Mouse (Mus musculus): ENCODE measurements at regions not wholly inside any gene's neighbourhood (a gene's known extent, or its start where the extent isn't known, plus 50 kb on each side); places are given as distances from the start of the nearest gene placed in this dataset.

DNA sequence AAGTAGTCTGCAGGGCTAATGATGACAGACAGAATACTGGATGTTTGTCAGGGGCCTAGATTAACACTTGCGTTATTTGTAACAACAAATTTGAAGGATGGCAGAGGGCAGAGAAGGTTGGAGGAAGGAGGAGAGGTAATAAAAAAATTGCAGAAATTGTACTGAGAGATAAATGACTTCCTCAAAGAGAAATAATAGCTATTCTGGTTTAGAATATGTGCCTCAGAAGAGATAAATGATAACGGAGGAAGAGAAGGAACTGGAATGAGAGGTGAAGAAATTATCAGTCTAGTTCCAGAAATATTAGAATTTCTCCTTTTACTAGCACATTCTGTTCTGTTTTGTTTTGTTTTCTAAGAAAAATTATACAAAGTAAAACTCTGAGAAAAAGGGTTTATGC is 393.1 kb downstream of the Slco6d1 start:
- Histone ChIP-seq H3K27ac (no peak overlapping the region), H3K9me3 (replicated peaks) (no peaks in the 10 kb centered on the region), H3K36me3 (ENCODE audit: poor library complexity, severe bottlenecking) (no peaks in the 10 kb centered on the region), H3K4me3 (no peak overlapping the region), H3K4me1 (no peaks in the 10 kb centered on the region), H3K4me2 (no peak overlapping the region), H3K9ac (no peak overlapping the region), H3K27me3 (no peaks in the 10 kb centered on the region)
- no peak for ATAC-seq
- whole genome bisulfite sequencing, result 93% methylated on average over 2 of the region's 2 CpGs

DNA sequence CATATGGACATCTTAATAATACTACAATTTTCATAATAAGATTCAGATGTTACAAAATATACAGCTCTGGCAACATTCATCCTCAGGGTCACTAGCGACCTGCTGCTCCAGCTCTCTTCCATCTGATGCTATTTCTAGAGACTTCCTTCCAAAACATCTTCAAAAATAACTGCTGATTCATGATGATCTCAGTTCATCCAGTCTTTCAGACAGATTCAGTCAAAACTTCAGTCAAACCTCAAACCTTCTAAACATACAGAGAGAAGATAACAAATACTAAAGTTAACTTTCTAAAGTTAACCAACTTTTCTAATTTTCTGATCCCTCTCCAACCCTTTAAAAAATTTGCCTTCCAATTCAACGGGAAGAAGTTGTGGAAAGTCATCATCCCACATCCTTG is 397.2 kb downstream of the Slco6d1 start:
- Histone ChIP-seq H3K36me3 (ENCODE audit: poor library complexity, severe bottlenecking) (no peaks in the 10 kb centered on the region), H3K27me3 (no peaks in the 10 kb centered on the region), H3K9ac (no peak overlapping the region), H3K4me2 (no peak overlapping the region), H3K4me3 (no peak overlapping the region), H3K9me3 (replicated peaks) (no peaks in the 10 kb centered on the region), H3K27ac (no peak overlapping the region), H3K4me1 (no peaks in the 10 kb centered on the region)
- ATAC-seq, result no peak
- 83% methylated on average over 2 of the region's 2 CpGs for WGBS

GRCm38 (mm10) chr1:98860236-98860635 is 439.3 kb downstream of the Slco6d1 start:
- no peaks in the 10 kb centered on the region; the same call in 1 of the 2 replicates for H3K9me3 ChIP-seq (replicated peaks)
- no peaks in the 10 kb centered on the region for H3K36me3 ChIP-seq (ENCODE audit: poor library complexity, severe bottlenecking)
- no peaks in the 10 kb centered on the region for H3K4me1 ChIP-seq
- no peak overlapping the region for H3K27ac ChIP-seq
- no peaks in the 10 kb centered on the region for H3K27me3 ChIP-seq
- no peak overlapping the region for H3K4me2 ChIP-seq
- no peak for ATAC-seq
- 88% methylated on average over 1 of the region's 1 CpGs for WGBS
- H3K4me3 ChIP-seq, result no peak overlapping the region
- no peak overlapping the region for H3K9ac ChIP-seq

GRCm38 (mm10) chr1:98906260-98906659 is 485.3 kb downstream of the Slco6d1 start:
- no peak for ATAC-seq

DNA sequence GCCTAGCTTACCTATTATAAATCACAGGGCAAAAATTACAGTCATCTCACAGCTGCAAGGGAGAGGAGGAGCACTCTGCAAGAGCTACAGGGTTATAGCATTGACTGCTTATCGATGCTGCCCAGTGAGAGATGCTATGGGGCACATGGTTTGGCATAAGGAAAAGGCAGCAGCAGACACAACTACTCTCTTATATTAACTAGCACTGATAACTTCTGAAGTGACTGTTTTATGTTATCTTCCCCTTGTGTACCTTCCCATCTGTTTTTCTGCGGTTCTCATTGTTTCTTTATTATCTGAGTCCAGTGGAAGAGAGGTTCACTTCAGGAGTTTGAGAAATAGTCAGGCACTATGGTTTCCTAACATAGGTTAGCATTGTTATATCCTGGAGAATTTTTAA is 502.1 kb downstream of the Slco6d1 start:
- ATAC-seq, result no peak
- Histone ChIP-seq H3K27ac (no peak overlapping the region), H3K36me3 (ENCODE audit: poor library complexity, severe bottlenecking) (no peaks in the 10 kb centered on the region), H3K9ac (no peak overlapping the region), H3K4me1 (no peaks in the 10 kb centered on the region), H3K4me3 (no peak overlapping the region), H3K27me3 (no peaks in the 10 kb centered on the region), H3K4me2 (no peak overlapping the region), H3K9me3 (replicated peaks) (no peaks in the 10 kb centered on the region)
- WGBS, result 90% methylated on average over 2 of the region's 2 CpGs

More at GRCm38 (mm10) chr1:98906260-98906659, 485.3 kb downstream of the Slco6d1 start:
- H3K27me3 ChIP-seq, result no peaks in the 10 kb centered on the region
- no peak overlapping the region for H3K4me2 ChIP-seq
- 79% methylated on average over 3 of the region's 3 CpGs for WGBS
- no peak overlapping the region for H3K9ac ChIP-seq
- no peak overlapping the region for H3K27ac ChIP-seq
- no peak overlapping the region for H3K4me3 ChIP-seq
- no peaks in the 10 kb centered on the region for H3K9me3 ChIP-seq (replicated peaks)
- H3K4me1 ChIP-seq, result no peaks in the 10 kb centered on the region
- no peaks in the 10 kb centered on the region for H3K36me3 ChIP-seq (ENCODE audit: poor library complexity, severe bottlenecking)

- Histone ChIP-seq H3K4me3 (no peak overlapping the region), H3K27me3 (no peaks in the 10 kb centered on the region), H3K36me3 (ENCODE audit: poor library complexity, severe bottlenecking) (no peaks in the 10 kb centered on the region), H3K9me3 (replicated peaks) (no peaks in the 10 kb centered on the region), H3K9ac (no peak overlapping the region), H3K27ac (no peak overlapping the region), H3K4me2 (no peak overlapping the region), H3K4me1 (no peaks in the 10 kb centered on the region)
- 64% methylated on average over 2 of the region's 2 CpGs for WGBS
- no peak for ATAC-seq
Observed at GRCm38 (mm10) chr1:98924933-98925332, 504.0 kb downstream of the Slco6d1 start.

- WGBS, result 78% methylated on average over 1 of the region's 1 CpGs
Observed at GRCm38 (mm10) chr1:98930926-98931325, 510.0 kb downstream of the Slco6d1 start.

GRCm38 (mm10) chr1:98932239-98932638 is 511.3 kb downstream of the Slco6d1 start:
- Histone ChIP-seq H3K4me3 (no peak overlapping the region), H3K4me2 (no peak overlapping the region), H3K4me1 (no peaks in the 10 kb centered on the region), H3K9me3 (replicated peaks) (no peaks in the 10 kb centered on the region), H3K27ac (no peak overlapping the region), H3K27me3 (no peaks in the 10 kb centered on the region), H3K36me3 (ENCODE audit: poor library complexity, severe bottlenecking) (no peaks in the 10 kb centered on the region), H3K9ac (no peak overlapping the region)
- 92% methylated on average over 1 of the region's 1 CpGs for WGBS
- ATAC-seq, result no peak

More at GRCm38 (mm10) chr1:98930926-98931325, 510.0 kb downstream of the Slco6d1 start:
- Histone ChIP-seq H3K4me1 (no peaks in the 10 kb centered on the region), H3K36me3 (ENCODE audit: poor library complexity, severe bottlenecking) (no peaks in the 10 kb centered on the region), H3K9ac (no peak overlapping the region), H3K4me2 (no peak overlapping the region), H3K27ac (no peak overlapping the region), H3K27me3 (no peaks in the 10 kb centered on the region), H3K9me3 (replicated peaks) (no peaks in the 10 kb centered on the region), H3K4me3 (no peak overlapping the region)
- ATAC-seq, result no peak

DNA sequence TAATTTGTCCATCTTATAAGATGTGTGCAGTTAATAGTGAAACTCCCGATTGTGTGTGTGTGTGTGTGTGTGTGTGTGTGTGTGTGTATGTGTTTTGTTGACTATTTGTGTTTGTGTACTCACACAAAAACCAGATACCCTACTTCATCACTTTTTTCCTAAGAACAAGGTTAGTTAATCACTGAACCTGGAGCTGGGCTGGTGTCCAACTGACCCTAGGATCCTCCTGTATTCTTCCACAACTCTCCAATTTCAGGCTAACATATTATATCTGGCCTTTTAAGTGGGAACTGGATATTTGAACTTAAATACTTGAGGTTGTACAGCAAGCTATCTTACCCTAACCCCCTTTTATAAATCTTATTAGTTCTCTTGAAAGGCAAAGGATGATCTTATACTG is 556.8 kb downstream of the Slco6d1 start:
- no peak overlapping the region for H3K4me3 ChIP-seq
- WGBS, result 100% methylated on average over 1 of the region's 1 CpGs

More for the DNA sequence above, 556.8 kb downstream of the Slco6d1 start:
- no peak overlapping the region for H3K4me2 ChIP-seq
- no peaks in the 10 kb centered on the region for H3K9me3 ChIP-seq (replicated peaks)
- no peaks in the 10 kb centered on the region for H3K36me3 ChIP-seq (ENCODE audit: poor library complexity, severe bottlenecking)
- no peak for ATAC-seq
- no peak overlapping the region for H3K27ac ChIP-seq
- no peaks in the 10 kb centered on the region for H3K27me3 ChIP-seq
- no peaks in the 10 kb centered on the region for H3K4me1 ChIP-seq
- no peak overlapping the region for H3K9ac ChIP-seq

Data from forebrain, embryonic 13.5 days (tissue).